7 mouse cellular contexts compared by ENCODE assay signal in genomic region chr4:133309948-133310347, GRCm38 (mm10). TPM values are rescaled to one million over a fixed set of nuclear protein-coding genes. Genes with fewer than 3 reads are reported as not detected.
DNase-seq lines count a peak whose midpoint lies in the region.

No protein-coding gene starts in this region.

- DNase-seq in CD8-positive naive resting alpha-beta T cell, adult 2 months (ENCODE audit: low read depth in 2 of 2, low spot score in 2 of 2), result peak; percentile 85 to 91
- peak; percentile 89 for DNase-seq in NIH3T3 (ENCODE audit: low read depth)
- DNase-seq in cerebellum, postnatal 14 days, result peak; percentile 95 to 96
- peak; percentile 83 to 86 for DNase-seq in gastrocnemius, postnatal 36 days
- DNase-seq in layer of hippocampus, adult 8-10 months (ENCODE audit: low spot score in 2 of 2), result peak; percentile 72 to 88
- peak; percentile 90 for DNase-seq in lung, postnatal 36 days
- peak; percentile 78 for DNase-seq in spleen, adult 12 weeks (ENCODE audit: low spot score)

- intact Hi-C loops in gastrocnemius, postnatal 36 days (cut with DNase I), result loop anchor here (1.0 to 5.0 kb wide), 3 partner anchors 33 to 142 kb away; no protein-coding TSS in a partner anchor

RNA-seq across cellular contexts. Expression of gene Tmem222, which starts 32.4 kb away (rescaled TPM):
- 10 to 100 TPM; 20.9 to 22.5 TPM for total RNA-seq in gastrocnemius, postnatal 36 days (2021)
- total RNA-seq in layer of hippocampus, adult 8-10 months (2022), result 10 to 100 TPM; 80.1 to 92.0 (median 85.6) TPM

RNA-seq across cellular contexts. Expression of gene Wdtc1, which starts 43.3 kb away (rescaled TPM):
- 10 to 100 TPM; 85.6 to 88.5 TPM for total RNA-seq in gastrocnemius, postnatal 36 days (2021)
- 10 to 100 TPM; 65.1 to 85.8 (median 72.2) TPM for total RNA-seq in layer of hippocampus, adult 8-10 months (2022)

RNA-seq across cellular contexts. Expression of gene Sytl1, which starts 47.0 kb away (rescaled TPM):
- total RNA-seq in gastrocnemius, postnatal 36 days (2021), result under 1 TPM in 1 of 2 experiments, not detected in 1; 0.64 TPM
- total RNA-seq in layer of hippocampus, adult 8-10 months (2022), result 1 to 10 TPM in 3 of 4 experiments, under 1 TPM in 1; 0.84 to 1.4 (median 1.4) TPM

RNA-seq across cellular contexts. Expression of gene Slc9a1, which starts 59.6 kb away (rescaled TPM):
- total RNA-seq in gastrocnemius, postnatal 36 days (2021), result 1 to 10 TPM; 8.3 to 9.8 TPM
- 10 to 100 TPM; 62.2 to 66.1 (median 65.1) TPM for total RNA-seq in layer of hippocampus, adult 8-10 months (2022)

Comparison
In these comparisons a context has a peak if more than half of its experiments do, and no peak if none do; other contexts are left out.
1. Peak in every context shown above with its lines: DNase-seq.